Mouse (Mus musculus): ENCODE data around the gene Mta1. TPM values are rescaled to one million over a fixed set of nuclear protein-coding genes. Genes with fewer than 3 reads are reported as not detected.
A peak's percentile ranks its signal among the peaks of the same experiment; 100 is the strongest.

Gene Mta1
- polyA plus RNA-seq, 1 experiment from 2014 or later, result 19.3 TPM

- WGBS, result 74% methylated on average over 5 of the region's 5 CpGs
- peaks cover 3% of the 10 kb centered on the region; the same call in 1 of the 2 replicates for H3K9me3 ChIP-seq (ENCODE audit: control insufficient read depth, low read length)
- H3K4me2 ChIP-seq (replicated peaks), result peak overlapping the region; percentile 59
- no peaks in the 10 kb centered on the region for H3K27me3 ChIP-seq (ENCODE audit: control insufficient read depth, insufficient read depth, low read length)
- peaks cover 18% of the 10 kb centered on the region for H3K4me1 ChIP-seq (replicated peaks; ENCODE audit: control insufficient read depth, insufficient read depth, low read length)
- peak overlapping the region; percentile 75; the same call in 1 of the 2 replicates for H3K4me3 ChIP-seq (replicated peaks; ENCODE audit: low read length)
- H3K36me3 ChIP-seq (replicated peaks; ENCODE audit: control insufficient read depth, insufficient read depth), result peaks cover 18% of the 10 kb centered on the region
- no peak for ATAC-seq (ENCODE audit: low FRiP score)
- H3K27ac ChIP-seq, result no peak overlapping the region
- H3K9ac ChIP-seq, result no peak overlapping the region
- DNase-seq (ENCODE audit: low spot score), result no peak
Observed at GRCm38 (mm10) chr12:113184945-113185344, 86.9 kb downstream of the Mta1 start.

- ATAC-seq (ENCODE audit: low FRiP score) (peak; percentile 70), DNase-seq (ENCODE audit: low spot score) (peak; percentile 59)
- peak within 1 kb of the TSS; percentile 75 for H3K4me3 ChIP-seq (replicated peaks; ENCODE audit: low read length)
- H3K27me3 ChIP-seq (ENCODE audit: control insufficient read depth, insufficient read depth, low read length), result no peaks in the 10 kb centered on the region
- H3K9ac ChIP-seq, result peak within 1 kb of the TSS; percentile 88
- H3K36me3 ChIP-seq (replicated peaks; ENCODE audit: control insufficient read depth, insufficient read depth), result peaks cover 26% of the 10 kb centered on the region
- H3K9me3 ChIP-seq (ENCODE audit: control insufficient read depth, low read length), result peaks cover 3% of the 10 kb centered on the region; the same call in 1 of the 2 replicates
- H3K4me2 ChIP-seq (replicated peaks), result peak within 1 kb of the TSS; percentile 59
- 2% methylated on average over 54 of the region's 63 CpGs for WGBS
- H3K27ac ChIP-seq, result peak within 1 kb of the TSS; percentile 66; the same call in 1 of the 2 replicates
- H3K4me1 ChIP-seq (replicated peaks; ENCODE audit: control insufficient read depth, insufficient read depth, low read length), result peaks cover 18% of the 10 kb centered on the region
Observed at GRCm38 (mm10) chr12:113185442-113186291, 87.6 kb downstream of the Mta1 start, which contains the start of gene Tmem121. Gene Tmem121 (plus strand): TSS chr12:113185930.

- H3K9me3 ChIP-seq (ENCODE audit: control insufficient read depth, low read length), result peaks cover 3% of the 10 kb centered on the region; the same call in 1 of the 2 replicates
- no peaks in the 10 kb centered on the region for H3K27me3 ChIP-seq (ENCODE audit: control insufficient read depth, insufficient read depth, low read length)
- H3K4me1 ChIP-seq (replicated peaks; ENCODE audit: control insufficient read depth, insufficient read depth, low read length), result peaks cover 18% of the 10 kb centered on the region
- 33% methylated on average over 12 of the region's 12 CpGs for WGBS
- no peak for DNase-seq (ENCODE audit: low spot score)
- peak; percentile 9; the same call in 1 of the 2 replicates for ATAC-seq (ENCODE audit: low FRiP score)
- peak overlapping the region; percentile 66; the same call in 1 of the 2 replicates for H3K27ac ChIP-seq
- H3K9ac ChIP-seq, result peak overlapping the region; percentile 88
- peaks cover 34% of the 10 kb centered on the region for H3K36me3 ChIP-seq (replicated peaks; ENCODE audit: control insufficient read depth, insufficient read depth)
- peak overlapping the region; percentile 59 for H3K4me2 ChIP-seq (replicated peaks)
- H3K4me3 ChIP-seq (replicated peaks; ENCODE audit: low read length), result peak overlapping the region; percentile 75
Observed at GRCm38 (mm10) chr12:113186326-113187010, 88.4 kb downstream of the Mta1 start.

Small RNA genes lying within 50 kb of the gene (microRNA-seq; reads per million reads assigned to microRNA genes)
- not detected for gene Gm44471

Other genes starting within 250 kb of the Mta1 start
- not detected in 2 replicates for gene Gpr132, start 230.1 kb upstream of the Mta1 start, polyA plus RNA-seq (2014; fragmentation: Nextera tagmentation; extraction: Ambion mirVana)
- gene Jag2, start 168.5 kb upstream of the Mta1 start, polyA plus RNA-seq (2014; fragmentation: Nextera tagmentation; extraction: Ambion mirVana), result 12.5 and 16.1 TPM in 2 replicates
- 60.9 and 70.1 TPM in 2 replicates for gene Nudt14, start 156.2 kb upstream of the Mta1 start, polyA plus RNA-seq (2014; fragmentation: Nextera tagmentation; extraction: Ambion mirVana)
- 52.2 and 52.8 TPM in 2 replicates for gene Btbd6, start 121.8 kb upstream of the Mta1 start, polyA plus RNA-seq (2014; fragmentation: Nextera tagmentation; extraction: Ambion mirVana)
- 41.4 and 46.3 TPM in 2 replicates for gene Brf1, start 97.6 kb upstream of the Mta1 start, polyA plus RNA-seq (2014; fragmentation: Nextera tagmentation; extraction: Ambion mirVana)
- 26.8 and 27.9 TPM in 2 replicates for gene Pacs2, start 83.8 kb upstream of the Mta1 start, polyA plus RNA-seq (2014; fragmentation: Nextera tagmentation; extraction: Ambion mirVana)
- 0.40 TPM in 1 of 2 replicates, not detected in the other for gene Tex22, start 23.8 kb upstream of the Mta1 start, polyA plus RNA-seq (2014; fragmentation: Nextera tagmentation; extraction: Ambion mirVana)
- 280 and 288 TPM in 2 replicates for gene Crip2, start 42.0 kb downstream of the Mta1 start, polyA plus RNA-seq (2014; fragmentation: Nextera tagmentation; extraction: Ambion mirVana)
- gene Crip1, start 48.0 kb downstream of the Mta1 start, polyA plus RNA-seq (2014; fragmentation: Nextera tagmentation; extraction: Ambion mirVana), result 30.5 and 34.4 TPM in 2 replicates
- gene Tedc1, start 58.1 kb downstream of the Mta1 start, polyA plus RNA-seq (2014; fragmentation: Nextera tagmentation; extraction: Ambion mirVana), result 10.2 and 14.4 TPM in 2 replicates
- 28.0 and 33.4 TPM in 2 replicates for gene Tmem121, start 87.7 kb downstream of the Mta1 start, polyA plus RNA-seq (2014; fragmentation: Nextera tagmentation; extraction: Ambion mirVana)

Data from hindbrain, embryonic 14.5 days (tissue).